Mouse (Mus musculus): Measurements from ENCODE around the gene 1700029P11Rik. TPM values are rescaled to one million over a fixed set of nuclear protein-coding genes. Genes with fewer than 3 reads are reported as not detected.

1700029P11Rik gene
- total and polyA plus RNA-seq, 3 experiments = 0.07 TPM; not detected in 2

DNA sequence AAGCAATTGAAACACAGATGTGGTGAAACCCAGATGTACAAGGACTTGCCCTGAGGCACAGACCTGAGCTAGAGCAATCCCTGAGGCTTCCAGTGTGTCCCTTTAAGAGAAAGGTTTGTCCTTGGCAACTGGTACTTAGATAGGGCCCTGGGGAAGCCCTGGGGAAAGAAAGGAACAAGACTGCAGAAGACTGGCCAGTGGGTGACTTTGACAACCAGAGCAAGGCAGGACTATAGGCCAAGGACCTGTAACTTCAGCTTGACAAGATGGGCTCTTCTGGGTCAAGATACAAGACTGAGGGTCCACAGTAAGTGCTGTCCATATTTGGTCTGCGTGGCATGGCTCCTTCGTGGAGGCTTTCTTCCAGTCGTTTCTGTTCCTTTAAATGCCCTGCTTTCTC is 7.3 kb downstream of the 1700029P11Rik start, which contains the start of gene Xrcc6:
TSS of gene Xrcc6 (plus strand) at position 190 of the 400 bp plus-strand sequence.
- no peaks in the 10 kb centered on the region for H3K79me2 ChIP-seq (ENCODE audit: control insufficient read depth, insufficient read depth, low read length, poor library complexity)
- peaks cover 0 to 6% of the 10 kb centered on the region in 2 experiments; a peak in 3 of 4 replicates for H3K36me3 ChIP-seq (ENCODE audit: control insufficient read depth in 1 of 2, insufficient read depth in 2 of 2, low read length in 2 of 2)
- H3K9me3 ChIP-seq (replicated peaks; ENCODE audit: insufficient read depth, low read length) = no peaks in the 10 kb centered on the region
- H3K27ac ChIP-seq (ENCODE audit: control insufficient read depth, low read depth, low read length) = no peak within 1 kb of the TSS
- no peak within 1 kb of the TSS for H3K4me3 ChIP-seq (ENCODE audit: control insufficient read depth in 1 of 2, insufficient read depth in 1 of 2, low read depth in 2 of 2, low read length in 2 of 2)
- H3K9ac ChIP-seq (ENCODE audit: control insufficient read depth, low read depth, low read length, poor library complexity, severe bottlenecking) = no peak within 1 kb of the TSS
- no peak for DNase-seq (ENCODE audit: low read depth, low spot score)
- H3K4me1 ChIP-seq (ENCODE audit: control insufficient read depth in 1 of 2, insufficient read depth in 2 of 2, low read length in 2 of 2) = peaks cover 2 to 13% of the 10 kb centered on the region in 2 experiments
- no peaks in the 10 kb centered on the region for H3K27me3 ChIP-seq (ENCODE audit: control insufficient read depth in 1 of 2, insufficient read depth in 2 of 2, low read length in 2 of 2)
- no peak for TF ChIP-seq MAX (IDR thresholded peaks at IDR 0.05; ENCODE audit: low read length)
- TF ChIP-seq ETS1 (IDR thresholded peaks at IDR 0.05; ENCODE audit: low read depth, low read length) = no peak

DNA sequence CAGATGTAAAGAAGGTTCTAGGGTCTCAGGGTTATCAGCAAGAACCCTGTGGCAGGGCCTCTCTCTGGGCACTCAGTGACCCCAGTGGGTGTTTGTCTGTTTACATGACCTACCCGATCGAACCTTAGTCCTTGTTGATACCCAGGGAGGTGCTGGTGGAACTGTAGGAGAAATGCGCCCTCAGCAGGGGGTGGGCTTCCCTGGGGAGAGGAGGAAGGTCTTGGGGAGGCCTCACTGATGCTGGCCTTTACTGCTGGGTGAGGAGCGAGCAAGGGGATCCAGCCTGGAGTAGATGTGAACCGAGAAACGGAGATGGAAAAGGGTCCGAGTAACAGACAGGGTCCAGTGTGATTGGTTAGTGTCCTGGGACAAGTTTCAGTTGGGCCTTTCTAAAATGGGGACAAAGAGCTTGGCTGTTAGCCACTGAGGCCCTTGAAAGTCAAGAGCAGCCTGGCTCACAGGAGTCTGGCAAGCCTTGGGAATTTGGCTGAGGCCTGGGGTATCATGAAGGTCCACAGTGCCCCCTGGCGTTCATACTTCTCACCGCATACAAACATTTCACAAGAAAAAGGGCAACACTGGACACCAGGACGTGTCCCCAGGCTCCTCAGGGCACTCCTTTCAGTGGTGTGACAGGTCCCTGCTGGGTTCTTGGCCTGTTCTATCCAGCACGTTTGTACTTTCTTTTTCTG is 9.2 kb downstream of the 1700029P11Rik start:
- TF ChIP-seq TAL1 (IDR thresholded peaks at IDR 0.05; ENCODE audit: low read length) (no peak), POLR2AphosphoS5 (IDR thresholded peaks at IDR 0.05; ENCODE audit: borderline replicate concordance, low read depth, low read length) (no peak), CHD2 (IDR thresholded peaks at IDR 0.05; ENCODE audit: low read length) (no peak), MXI1 (IDR thresholded peaks at IDR 0.05; ENCODE audit: low read depth, low read length) (no peak), ZMIZ1 (IDR thresholded peaks at IDR 0.05; ENCODE audit: low read depth, low read length) (no peak), MAX (IDR thresholded peaks at IDR 0.05; ENCODE audit: low read length) (no peak), TCF12 (IDR thresholded peaks at IDR 0.05; ENCODE audit: low read depth, low read length) (no peak), NELFE (IDR thresholded peaks at IDR 0.05; ENCODE audit: low read depth, low read length) (no peak), MAFK (IDR thresholded peaks at IDR 0.05; ENCODE audit: borderline replicate concordance, low read depth, low read length) (no peak), ELF1 (IDR thresholded peaks at IDR 0.05; ENCODE audit: low read depth, low read length) (no peak), BHLHE40 (IDR thresholded peaks at IDR 0.05; ENCODE audit: borderline replicate concordance, low read depth, low read length) (no peak), TBP (IDR thresholded peaks at IDR 0.05; ENCODE audit: low read depth, low read length) (no peak), SMC3 (IDR thresholded peaks at IDR 0.05; ENCODE audit: low read depth, low read length) (peak; percentile 82), RAD21 (IDR thresholded peaks at IDR 0.05; ENCODE audit: low read depth, low read length) (peak; percentile 78), NRF1 (IDR thresholded peaks at IDR 0.05; ENCODE audit: insufficient read depth, low read depth, low read length, poor library complexity, severe bottlenecking) (no peak), ETS1 (IDR thresholded peaks at IDR 0.05; ENCODE audit: low read depth, low read length) (no peak), E2F4 (IDR thresholded peaks at IDR 0.05; ENCODE audit: borderline replicate concordance, low read depth, low read length) (no peak), ZC3H11A (IDR thresholded peaks at IDR 0.05; ENCODE audit: low read depth, low read length) (peak; percentile 55), JUND (IDR thresholded peaks at IDR 0.05; ENCODE audit: low read depth, low read length) (no peak), MEF2A (IDR thresholded peaks at IDR 0.05; ENCODE audit: extremely low read depth, insufficient replicate concordance, low read depth, low read length, poor library complexity, severe bottlenecking) (no peak), MAZ (IDR thresholded peaks at IDR 0.05; ENCODE audit: low read depth, low read length) (no peak), CTCF (IDR thresholded peaks at IDR 0.05 in 2 of 3, conservative IDR thresholded peaks at IDR 0.05 in 1 of 3; ENCODE audit: control insufficient read depth in 1 of 3, insufficient read depth in 1 of 3, low read depth in 2 of 3, low read length in 3 of 3, poor library complexity in 1 of 3, severe bottlenecking in 1 of 3) (peak; percentile 74 to 85 (median 81)), HCFC1 (IDR thresholded peaks at IDR 0.05; ENCODE audit: low read depth, low read length) (no peak), CHD1 (IDR thresholded peaks at IDR 0.05; ENCODE audit: low read depth, low read length) (no peak), UBTF (IDR thresholded peaks at IDR 0.05; ENCODE audit: borderline replicate concordance, insufficient read depth, low read depth, low read length) (no peak), ZNF384 (IDR thresholded peaks at IDR 0.05; ENCODE audit: low read depth, low read length) (no peak)
- no peaks in the 10 kb centered on the region for H3K27me3 ChIP-seq (ENCODE audit: control insufficient read depth in 1 of 2, insufficient read depth in 2 of 2, low read length in 2 of 2)
- H3K36me3 ChIP-seq (ENCODE audit: control insufficient read depth in 1 of 2, insufficient read depth in 2 of 2, low read length in 2 of 2) = peaks cover 2 to 6% of the 10 kb centered on the region in 2 experiments
- no peak overlapping the region for H3K9ac ChIP-seq (ENCODE audit: control insufficient read depth, low read depth, low read length, poor library complexity, severe bottlenecking)
- H3K4me1 ChIP-seq (ENCODE audit: control insufficient read depth in 1 of 2, insufficient read depth in 2 of 2, low read length in 2 of 2) = peaks cover 2 to 13% of the 10 kb centered on the region in 2 experiments
- H3K9me3 ChIP-seq (replicated peaks; ENCODE audit: insufficient read depth, low read length) = no peaks in the 10 kb centered on the region
- peak; percentile 89 for DNase-seq (ENCODE audit: low read depth, low spot score)
- H3K4me3 ChIP-seq (ENCODE audit: control insufficient read depth in 1 of 2, insufficient read depth in 1 of 2, low read depth in 2 of 2, low read length in 2 of 2) = no peak overlapping the region
- H3K27ac ChIP-seq (ENCODE audit: control insufficient read depth, low read depth, low read length) = no peak overlapping the region
- H3K79me2 ChIP-seq (ENCODE audit: control insufficient read depth, insufficient read depth, low read length, poor library complexity) = no peaks in the 10 kb centered on the region

Data from MEL (cell line).